Mouse (Mus musculus) heart, embryonic 10.5 days (tissue): ENCODE results near the gene Fermt1. TPM values are rescaled to one million over a fixed set of nuclear protein-coding genes. Genes with fewer than 3 reads are reported as not detected.

Source experiments
- DNase-seq: peaks from one replicate; pipeline ENCODE4 v3.0.0-alpha.2; 2017; ENCODE audit warnings: low spot score
- H3K27ac ChIP-seq: fragments of 300-500 bp; sonication (generic); 2 replicates; pipeline ENCODE4 v1.5.1; 2016; ENCODE audit warnings: mild to moderate bottlenecking
- H3K27me3 ChIP-seq: fragments of 300-500 bp; sonication (generic); 2 replicates; pipeline ENCODE4 v1.6.1; 2016; ENCODE audit warnings: mild to moderate bottlenecking; ENCODE audit not compliant: poor library complexity, insufficient read depth, severe bottlenecking
- H3K36me3 ChIP-seq: fragments of 300-500 bp; sonication (generic); 2 replicates; pipeline ENCODE4 v1.6.1; 2016; ENCODE audit warnings: mild to moderate bottlenecking, moderate library complexity
- H3K4me1 ChIP-seq: fragments of 300-500 bp; sonication (generic); 2 replicates; pipeline ENCODE4 v1.6.1; 2016; ENCODE audit warnings: mild to moderate bottlenecking
- H3K4me3 ChIP-seq: fragments of 300-500 bp; sonication (generic); 2 replicates; pipeline ENCODE4 v1.5.1; 2016; ENCODE audit warnings: mild to moderate bottlenecking, moderate library complexity
- H3K9me3 ChIP-seq: fragments of 300-500 bp; sonication (generic); 2 replicates; pipeline ENCODE4 v1.6.1; 2016; ENCODE audit warnings: mild to moderate bottlenecking, moderate library complexity
- WGBS: fragments of 180-500 bp; shearing (Covaris S2); methylation state at CpG from one replicate; pipeline ENCODE4 v1.1.7; 2016; 5-methylcytosine and 5-hydroxymethylcytosine counted together
- polyA plus RNA-seq: library from polyadenylated mRNA; unstranded; fragments of >200 nt; fragmentation: Nextera tagmentation; extraction: Ambion mirVana; gene quantifications from 2 replicates; pipeline ENCODE4 v1.2.1, GENCODE M21; 2016

Gene Fermt1
- polyA plus RNA-seq, 1 experiment from 2014 or later = 5.6 TPM

- no peaks in the 10 kb centered on the region for H3K4me1 ChIP-seq
- H3K4me3 ChIP-seq = no peak overlapping the region
- H3K9me3 ChIP-seq = no peaks in the 10 kb centered on the region
- no peak overlapping the region for H3K27ac ChIP-seq
- DNase-seq = no peak
- WGBS = 86% methylated on average over 14 of the region's 14 CpGs
- H3K36me3 ChIP-seq = no peaks in the 10 kb centered on the region
- peaks cover 12% of the 10 kb centered on the region for H3K27me3 ChIP-seq
Measured at GRCm38 (mm10) chr2:132939056-132939455, 6.7 kb downstream of the Fermt1 start.

GRCm38 (mm10) chr2:132936176-132936575, 9.5 kb downstream of the Fermt1 start:
- Histone ChIP-seq H3K9me3 (no peaks in the 10 kb centered on the region), H3K4me3 (no peak overlapping the region), H3K4me1 (no peaks in the 10 kb centered on the region), H3K27ac (no peak overlapping the region), H3K36me3 (no peaks in the 10 kb centered on the region), H3K27me3 (no peaks in the 10 kb centered on the region)
- no peak for DNase-seq
- WGBS = 67% methylated on average over 4 of the region's 4 CpGs

GRCm38 (mm10) chr2:132934711-132935110, 11.0 kb downstream of the Fermt1 start:
- no peak for DNase-seq
- Histone ChIP-seq H3K9me3 (no peaks in the 10 kb centered on the region), H3K36me3 (no peaks in the 10 kb centered on the region), H3K27ac (no peak overlapping the region), H3K4me3 (no peak overlapping the region), H3K27me3 (no peaks in the 10 kb centered on the region), H3K4me1 (no peaks in the 10 kb centered on the region)
- WGBS = 80% methylated on average over 4 of the region's 4 CpGs

GRCm38 (mm10) chr2:132934142-132934541, 11.6 kb downstream of the Fermt1 start:
- H3K27ac ChIP-seq = no peak overlapping the region
- DNase-seq = no peak
- H3K9me3 ChIP-seq = no peaks in the 10 kb centered on the region
- 72% methylated on average over 2 of the region's 2 CpGs for WGBS
- H3K27me3 ChIP-seq = no peaks in the 10 kb centered on the region
- H3K4me1 ChIP-seq = no peaks in the 10 kb centered on the region
- no peaks in the 10 kb centered on the region for H3K36me3 ChIP-seq
- H3K4me3 ChIP-seq = no peak overlapping the region

- Histone ChIP-seq H3K4me1 (no peaks in the 10 kb centered on the region), H3K9me3 (no peaks in the 10 kb centered on the region), H3K27me3 (no peaks in the 10 kb centered on the region), H3K27ac (no peak overlapping the region), H3K36me3 (no peaks in the 10 kb centered on the region), H3K4me3 (no peak overlapping the region)
- WGBS = 82% methylated on average over 2 of the region's 2 CpGs
- no peak for DNase-seq
Measured at GRCm38 (mm10) chr2:132928999-132929398, 16.7 kb downstream of the Fermt1 start.

GRCm38 (mm10) chr2:132927871-132928270, 17.8 kb downstream of the Fermt1 start:
- H3K36me3 ChIP-seq = no peaks in the 10 kb centered on the region
- no peak for DNase-seq
- H3K9me3 ChIP-seq = no peaks in the 10 kb centered on the region
- no peak overlapping the region for H3K27ac ChIP-seq
- no peaks in the 10 kb centered on the region for H3K27me3 ChIP-seq
- 0 out of 2 replicates have a peak, but pooled peaks cover 3% of the 10 kb centered on the region for H3K4me1 ChIP-seq
- no peak overlapping the region for H3K4me3 ChIP-seq
- WGBS = 48% methylated on average over 2 of the region's 2 CpGs

GRCm38 (mm10) chr2:132927298-132927697, 18.4 kb downstream of the Fermt1 start:
- 75% methylated on average over 2 of the region's 2 CpGs for WGBS
- no peak for DNase-seq
- 0 out of 2 replicates have a peak, but pooled peaks cover 3% of the 10 kb centered on the region for H3K4me1 ChIP-seq
- no peaks in the 10 kb centered on the region for H3K9me3 ChIP-seq
- no peaks in the 10 kb centered on the region for H3K36me3 ChIP-seq
- H3K27ac ChIP-seq = no peak overlapping the region
- H3K27me3 ChIP-seq = no peaks in the 10 kb centered on the region
- no peak overlapping the region for H3K4me3 ChIP-seq

- H3K27ac ChIP-seq = no peak overlapping the region
- 0 out of 2 replicates have a peak, but pooled peaks cover 3% of the 10 kb centered on the region for H3K4me1 ChIP-seq
- H3K4me3 ChIP-seq = no peak overlapping the region
- no peak for DNase-seq
- no peaks in the 10 kb centered on the region for H3K36me3 ChIP-seq
- no peaks in the 10 kb centered on the region for H3K9me3 ChIP-seq
- H3K27me3 ChIP-seq = no peaks in the 10 kb centered on the region
- WGBS = 34% methylated on average over 8 of the region's 8 CpGs
Measured at GRCm38 (mm10) chr2:132923290-132924085, 22.2 kb downstream of the Fermt1 start.

GRCm38 (mm10) chr2:132922076-132922873, 23.4 kb downstream of the Fermt1 start:
- H3K9me3 ChIP-seq = no peaks in the 10 kb centered on the region
- WGBS = 75% methylated on average over 9 of the region's 9 CpGs
- H3K4me1 ChIP-seq = 0 out of 2 replicates have a peak, but pooled peaks cover 3% of the 10 kb centered on the region
- no peak overlapping the region for H3K27ac ChIP-seq
- H3K4me3 ChIP-seq = no peak overlapping the region
- no peaks in the 10 kb centered on the region for H3K27me3 ChIP-seq
- no peak for DNase-seq
- no peaks in the 10 kb centered on the region for H3K36me3 ChIP-seq

- WGBS = 81% methylated on average over 1 of the region's 1 CpGs
Measured at GRCm38 (mm10) chr2:132914785-132915184, 30.9 kb downstream of the Fermt1 start.

GRCm38 (mm10) chr2:132906763-132907162, 38.9 kb downstream of the Fermt1 start:
- H3K4me3 ChIP-seq = no peak overlapping the region
- no peaks in the 10 kb centered on the region for H3K36me3 ChIP-seq
- H3K27ac ChIP-seq = no peak overlapping the region
- no peaks in the 10 kb centered on the region for H3K9me3 ChIP-seq
- DNase-seq = no peak
- 21% methylated on average over 8 of the region's 8 CpGs for WGBS
- no peaks in the 10 kb centered on the region for H3K27me3 ChIP-seq
- no peaks in the 10 kb centered on the region for H3K4me1 ChIP-seq

More at GRCm38 (mm10) chr2:132914785-132915184, 30.9 kb downstream of the Fermt1 start:
- Histone ChIP-seq H3K9me3 (no peaks in the 10 kb centered on the region), H3K27me3 (no peaks in the 10 kb centered on the region), H3K4me3 (no peak overlapping the region), H3K36me3 (no peaks in the 10 kb centered on the region), H3K27ac (no peak overlapping the region), H3K4me1 (no peaks in the 10 kb centered on the region)
- no peak for DNase-seq

- no peak for DNase-seq
- H3K4me1 ChIP-seq = no peaks in the 10 kb centered on the region
- no peak overlapping the region for H3K4me3 ChIP-seq
- no peaks in the 10 kb centered on the region for H3K36me3 ChIP-seq
- 66% methylated on average over 2 of the region's 2 CpGs for WGBS
- no peak overlapping the region for H3K27ac ChIP-seq
- no peaks in the 10 kb centered on the region for H3K9me3 ChIP-seq
- no peaks in the 10 kb centered on the region for H3K27me3 ChIP-seq
Measured at GRCm38 (mm10) chr2:132904961-132905360, 40.7 kb downstream of the Fermt1 start.

- Histone ChIP-seq H3K36me3 (no peaks in the 10 kb centered on the region), H3K27me3 (no peaks in the 10 kb centered on the region), H3K27ac (no peak overlapping the region), H3K4me3 (no peak overlapping the region), H3K4me1 (no peaks in the 10 kb centered on the region), H3K9me3 (no peaks in the 10 kb centered on the region)
- 30% methylated on average over 3 of the region's 3 CpGs for WGBS
- DNase-seq = no peak
Measured at GRCm38 (mm10) chr2:132903498-132903897, 42.2 kb downstream of the Fermt1 start.
